Comparison of ENCODE assay signal across 18 mouse cellular contexts in genomic region chr6:58279661-58280060, GRCm38 (mm10). TPM values are rescaled to one million over a fixed set of nuclear protein-coding genes. Genes with fewer than 3 reads are reported as not detected.
"Had no signal": no experiment of that assay in that cellular context is flagged by ENCODE, and none has a peak within 500 bp of the region (broad histone marks: within the 10 kb centered on the region; RNA-seq: fewer than 3 reads in every experiment).

No protein-coding gene starts in this region.

RNA-seq across cellular contexts. Expression of gene Vmn1r28, which starts 17.8 kb away (rescaled TPM):
- total RNA-seq: megakaryocyte progenitor cell, adult 5-6 weeks; midbrain, postnatal 0 days; monocyte, adult 5-6 weeks; neutrophil, adult 5-6 weeks had no signal
- polyA plus RNA-seq: liver, postnatal 0 days; lung, adult 2 months; lung, embryonic 15.5 days; lung, postnatal 0 days; macrophage; midbrain, embryonic 11.5 days; midbrain, embryonic 13.5 days; midbrain, embryonic 15.5 days; midbrain, postnatal 0 days; neural tube, embryonic 12.5 days; neural tube, embryonic 14.5 days; spleen, adult 2 months; stomach, embryonic 14.5 days; stomach, embryonic 16.5 days; thymus, postnatal 0 days had no signal

RNA-seq across cellular contexts. Expression of gene Vmn1r29, which starts 21.7 kb away (rescaled TPM):
- total RNA-seq: megakaryocyte progenitor cell, adult 5-6 weeks; midbrain, postnatal 0 days; monocyte, adult 5-6 weeks; neutrophil, adult 5-6 weeks had no signal
- polyA plus RNA-seq: liver, postnatal 0 days; lung, adult 2 months; lung, embryonic 15.5 days; lung, postnatal 0 days; macrophage; midbrain, embryonic 11.5 days; midbrain, embryonic 13.5 days; midbrain, embryonic 15.5 days; midbrain, postnatal 0 days; neural tube, embryonic 12.5 days; neural tube, embryonic 14.5 days; spleen, adult 2 months; stomach, embryonic 14.5 days; stomach, embryonic 16.5 days; thymus, postnatal 0 days had no signal
